Mouse (Mus musculus) cerebellum, adult 2 months (tissue): ENCODE data around the gene Terf2ip.

Experiments
- CTCF ChIP-seq: fragments of 200-500 bp; IDR thresholded peaks from 2 replicates; pipeline ENCODE4 v1.5.1; 2011; ENCODE audit warnings: low read depth, mild to moderate bottlenecking, control low read depth, low read length, moderate library complexity, borderline replicate concordance; ENCODE audit not compliant: insufficient read depth
- POLR2A ChIP-seq: fragments of 200-500 bp; IDR thresholded peaks from 2 replicates; pipeline ENCODE4 v1.6.1; 2011; ENCODE audit warnings: low read length, control low read depth, borderline replicate concordance; ENCODE audit not compliant: insufficient read depth

DNA sequence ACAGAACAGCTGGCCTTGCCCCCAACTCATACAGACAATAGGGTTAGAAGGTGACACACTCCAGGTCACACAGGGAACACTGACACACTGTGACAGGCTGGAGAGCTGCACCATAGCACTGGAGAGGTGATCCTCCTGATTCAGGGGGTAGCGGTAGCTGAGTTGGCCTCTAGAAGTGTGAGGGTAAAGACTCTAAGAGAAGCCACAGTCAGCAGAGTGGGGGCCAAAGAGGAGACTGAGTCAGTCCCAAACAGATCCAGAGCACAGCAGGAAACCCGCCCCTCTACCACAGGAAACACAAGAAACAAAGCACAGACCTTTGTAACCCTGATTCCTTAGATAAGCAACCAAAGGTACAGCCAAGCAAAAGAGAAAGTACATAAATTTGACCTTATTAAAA is 34.9 kb upstream of the Terf2ip start:
- TF ChIP-seq CTCF (no peak), POLR2A (no peak)
